Mouse (Mus musculus): ENCODE data around the gene Slc12a1.
A peak's percentile ranks its signal among the peaks of the same experiment; 100 is the strongest.

Gene Slc12a1

GRCm38 (mm10) chr2:125254630-125255029 is 102.3 kb downstream of the Slc12a1 start:
- no peak for DNase-seq (ENCODE audit: low spot score)

DNA sequence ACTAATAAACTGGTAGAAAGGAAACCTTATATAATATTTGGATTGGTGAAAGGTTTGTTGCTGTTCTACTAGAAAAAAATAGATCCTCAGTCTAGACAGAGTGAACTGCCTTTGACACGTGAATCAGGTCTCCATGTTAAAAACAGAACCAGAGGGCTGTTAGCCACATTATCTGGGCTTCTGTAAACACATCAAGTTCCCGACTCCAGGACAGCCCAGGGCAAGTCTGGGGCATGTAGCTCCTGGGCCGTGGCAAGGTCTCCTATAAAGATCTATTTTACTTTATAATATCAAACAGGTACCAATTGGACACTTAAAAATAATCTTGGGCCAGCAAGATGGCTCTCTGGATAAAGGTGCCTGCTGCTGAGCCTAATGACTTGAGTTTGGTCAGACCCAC is 103.6 kb downstream of the Slc12a1 start:
- no peak for DNase-seq (ENCODE audit: low spot score)

- DNase-seq (ENCODE audit: low spot score) = peak; percentile 69
These were observed 107.2 kb downstream of the Slc12a1 start for GRCm38 (mm10) chr2:125259230-125260120.

DNA sequence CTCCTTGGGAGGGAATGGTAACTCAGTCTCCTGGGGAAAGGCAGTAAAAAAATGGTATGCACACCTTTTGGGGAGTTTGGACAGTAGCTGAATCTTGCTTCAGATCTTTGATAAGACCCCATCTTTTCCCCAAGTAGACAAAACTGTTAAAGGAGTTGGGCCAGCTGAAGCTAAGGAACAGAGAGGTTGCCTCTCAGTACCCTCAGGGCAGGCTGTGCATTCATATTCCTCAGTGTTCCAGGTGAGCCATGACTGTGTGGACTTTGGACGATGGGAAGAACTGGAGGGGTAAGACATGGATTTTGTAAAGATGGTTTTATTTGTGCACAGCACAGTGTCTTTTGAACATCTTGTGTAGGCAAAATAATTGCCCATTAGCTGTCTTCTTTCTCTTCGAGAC is 108.0 kb downstream of the Slc12a1 start:
- DNase-seq (ENCODE audit: low spot score) = no peak

DNA sequence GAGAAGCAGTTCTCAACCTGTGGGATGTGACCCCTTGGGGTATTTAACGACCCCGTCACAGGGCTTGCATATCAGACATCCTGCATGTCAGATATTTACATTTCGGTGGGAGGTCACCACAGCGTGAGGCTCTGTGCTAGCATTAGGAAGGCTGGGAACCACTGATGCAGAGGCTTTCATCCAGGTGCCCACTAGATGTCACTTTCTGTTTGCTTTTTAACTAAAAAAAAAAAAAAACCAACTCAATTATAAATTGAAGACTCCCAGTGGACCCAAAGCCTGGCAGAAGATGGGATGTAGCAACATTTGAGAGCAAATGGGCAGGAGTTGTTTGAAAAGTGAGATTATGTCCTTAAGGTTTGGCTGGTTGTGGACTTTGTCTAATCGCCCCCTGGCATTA is 110.8 kb downstream of the Slc12a1 start:
- DNase-seq (ENCODE audit: low spot score) = peak; percentile 67

- DNase-seq (ENCODE audit: low spot score) = no peak
These were observed 111.4 kb downstream of the Slc12a1 start for GRCm38 (mm10) chr2:125263753-125264152.

DNA sequence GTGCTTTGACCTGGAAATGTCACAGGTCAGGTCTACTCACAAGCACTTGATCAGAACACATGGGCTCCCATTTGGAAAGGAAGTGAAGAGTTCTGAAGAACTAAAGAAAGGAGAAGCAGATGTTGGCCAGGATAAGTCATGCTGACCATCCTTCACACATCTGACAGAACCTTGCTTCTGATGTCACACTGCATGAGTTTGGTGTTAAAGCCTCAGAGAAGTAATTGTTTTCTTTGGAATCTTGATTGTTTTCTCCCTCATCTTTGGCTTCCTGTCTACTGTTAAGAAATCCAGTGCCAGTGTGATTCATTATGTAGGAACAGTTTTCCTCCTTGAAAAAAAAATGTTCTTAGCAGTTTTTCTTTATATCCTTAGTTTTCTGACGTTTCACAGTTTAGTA is 116.6 kb downstream of the Slc12a1 start:
- no peak for DNase-seq (ENCODE audit: low spot score)

DNA sequence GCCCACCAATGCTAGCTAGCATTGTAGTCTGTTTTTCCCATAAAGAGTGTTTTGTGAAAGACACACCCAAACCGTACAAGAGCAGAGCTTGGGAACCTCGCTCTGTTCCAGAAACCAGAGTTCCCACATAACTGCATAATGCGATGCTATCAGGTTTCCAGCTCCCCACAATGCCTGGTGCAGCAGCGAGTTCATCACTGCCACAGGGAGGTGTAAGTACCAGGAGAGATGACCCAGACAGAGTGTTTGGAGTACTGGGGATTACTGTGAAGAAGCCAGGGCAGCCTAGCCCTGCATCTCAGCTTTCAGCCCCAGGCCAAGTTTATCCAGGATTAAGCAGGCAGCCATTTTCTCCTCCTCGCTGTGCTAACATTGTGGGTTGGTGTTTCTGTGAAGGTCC is 123.3 kb downstream of the Slc12a1 start:
- no peak for DNase-seq (ENCODE audit: low spot score)

DNA sequence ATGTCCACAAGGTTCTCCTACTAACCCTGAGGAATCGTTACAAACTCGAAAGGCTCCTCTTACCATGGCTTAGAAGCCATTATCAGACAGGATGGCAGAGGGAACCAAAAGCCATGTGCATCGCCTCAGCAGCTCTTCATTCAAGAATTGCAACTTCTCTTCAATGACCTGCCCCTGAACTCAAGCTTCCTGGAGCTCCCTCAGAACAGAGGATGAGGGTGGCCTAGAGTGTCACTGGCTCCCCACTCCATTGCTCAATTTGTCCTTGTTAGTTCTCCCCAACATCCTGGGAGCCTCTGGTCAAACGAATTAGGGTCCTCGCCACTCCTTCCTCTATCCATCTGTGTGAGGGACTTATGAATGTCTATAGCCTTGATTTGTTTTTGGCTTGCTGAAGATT is 124.4 kb downstream of the Slc12a1 start:
- DNase-seq (ENCODE audit: low spot score) = no peak

GRCm38 (mm10) chr2:125278474-125278873 is 126.2 kb downstream of the Slc12a1 start:
- DNase-seq (ENCODE audit: low spot score) = no peak

Data from embryo, embryonic 10.5 days (tissue).